Mouse (Mus musculus) layer of hippocampus, adult 9-10 months (tissue): ENCODE measurements around the gene Cep72.
"Not testable (repeated sequence)": the region's sequence is repeated elsewhere in the genome, so short reads cannot be mapped to it uniquely, and the experiment has no call there.

Experiments
- DNase-seq: peaks from one replicate; pipeline ENCODE4 v3.0.0; 2022; ENCODE audit warnings: low spot score

Gene Cep72

DNA sequence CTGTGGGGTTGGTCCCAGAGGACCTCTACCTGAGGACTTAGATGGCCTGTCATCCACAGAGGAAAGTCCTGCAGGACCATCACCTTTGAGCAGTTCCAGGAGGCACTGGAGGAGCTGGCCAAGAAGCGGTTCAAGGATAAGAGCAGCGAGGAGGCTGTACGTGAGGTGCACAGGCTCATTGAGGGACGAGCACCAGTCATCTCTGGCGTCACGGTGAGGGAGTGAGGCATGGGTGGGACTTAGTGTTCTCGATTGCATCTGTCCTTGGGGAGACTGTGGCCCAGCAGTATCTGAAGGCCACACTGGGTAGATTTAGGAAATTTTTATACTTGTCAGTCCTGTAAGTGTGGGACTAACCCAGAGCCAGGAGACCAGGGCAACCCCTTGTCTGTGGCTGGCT is 31.4 kb downstream of the Cep72 start:
- no peak for DNase-seq

DNA sequence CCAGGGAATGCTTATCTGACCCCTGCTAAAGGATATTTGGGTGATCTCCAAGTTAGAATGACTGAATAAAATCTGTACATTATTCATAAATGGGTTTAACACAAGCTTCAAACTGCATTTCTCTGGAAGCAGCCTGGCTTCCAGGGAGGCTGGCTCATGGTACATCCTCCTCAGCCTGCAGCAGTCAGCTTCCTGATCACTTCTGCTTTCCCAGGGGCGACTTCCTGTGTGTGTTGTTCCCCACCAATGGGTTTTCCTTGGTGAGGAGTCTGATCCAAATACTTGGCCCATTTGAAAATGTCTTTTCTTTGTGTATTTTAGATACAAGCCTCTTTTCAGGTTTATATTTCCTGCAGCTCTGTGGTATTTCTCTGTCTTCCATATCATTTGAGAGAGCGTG is 33.1 kb downstream of the Cep72 start:
- no peak for DNase-seq

DNA sequence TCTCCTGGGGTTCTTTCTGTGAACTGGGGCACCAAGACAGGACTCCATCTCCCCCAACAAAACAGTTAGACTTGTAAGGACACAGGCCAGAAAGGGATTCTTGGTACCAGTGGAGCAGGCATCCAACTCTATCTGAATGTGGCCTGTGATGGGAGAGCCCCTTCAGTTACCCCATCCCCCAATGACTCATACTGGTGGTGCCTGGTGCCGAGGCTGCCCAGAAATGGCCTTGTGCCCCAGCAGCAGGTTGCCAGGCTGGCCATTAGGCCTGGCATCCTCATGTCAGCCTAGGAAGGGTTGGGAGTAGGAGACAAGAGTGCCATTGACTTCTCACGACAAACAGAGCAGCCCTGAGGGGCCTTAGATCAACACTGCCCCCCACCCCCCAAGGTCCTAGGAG is 34.0 kb downstream of the Cep72 start:
- no peak for DNase-seq

DNA sequence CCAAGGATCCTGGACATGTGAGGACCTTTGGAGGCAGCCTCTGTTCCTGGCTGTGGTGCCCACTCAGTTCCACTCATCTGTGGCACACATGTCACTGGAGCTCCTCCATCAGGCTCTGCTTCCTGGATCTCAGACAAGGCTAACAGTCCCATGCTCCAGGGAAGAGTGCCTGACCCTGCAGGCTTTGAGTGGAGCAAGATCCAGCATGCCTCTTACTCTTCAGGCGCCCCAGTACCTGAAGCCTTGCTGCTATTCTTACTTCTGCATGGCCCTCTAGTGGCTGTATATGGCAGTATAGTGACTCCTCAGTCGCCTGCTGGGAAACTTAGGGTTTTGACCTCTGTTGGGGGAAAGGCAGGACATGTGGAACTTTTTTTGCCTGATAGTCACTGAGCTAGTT is 35.9 kb downstream of the Cep72 start:
- DNase-seq: no peak

DNA sequence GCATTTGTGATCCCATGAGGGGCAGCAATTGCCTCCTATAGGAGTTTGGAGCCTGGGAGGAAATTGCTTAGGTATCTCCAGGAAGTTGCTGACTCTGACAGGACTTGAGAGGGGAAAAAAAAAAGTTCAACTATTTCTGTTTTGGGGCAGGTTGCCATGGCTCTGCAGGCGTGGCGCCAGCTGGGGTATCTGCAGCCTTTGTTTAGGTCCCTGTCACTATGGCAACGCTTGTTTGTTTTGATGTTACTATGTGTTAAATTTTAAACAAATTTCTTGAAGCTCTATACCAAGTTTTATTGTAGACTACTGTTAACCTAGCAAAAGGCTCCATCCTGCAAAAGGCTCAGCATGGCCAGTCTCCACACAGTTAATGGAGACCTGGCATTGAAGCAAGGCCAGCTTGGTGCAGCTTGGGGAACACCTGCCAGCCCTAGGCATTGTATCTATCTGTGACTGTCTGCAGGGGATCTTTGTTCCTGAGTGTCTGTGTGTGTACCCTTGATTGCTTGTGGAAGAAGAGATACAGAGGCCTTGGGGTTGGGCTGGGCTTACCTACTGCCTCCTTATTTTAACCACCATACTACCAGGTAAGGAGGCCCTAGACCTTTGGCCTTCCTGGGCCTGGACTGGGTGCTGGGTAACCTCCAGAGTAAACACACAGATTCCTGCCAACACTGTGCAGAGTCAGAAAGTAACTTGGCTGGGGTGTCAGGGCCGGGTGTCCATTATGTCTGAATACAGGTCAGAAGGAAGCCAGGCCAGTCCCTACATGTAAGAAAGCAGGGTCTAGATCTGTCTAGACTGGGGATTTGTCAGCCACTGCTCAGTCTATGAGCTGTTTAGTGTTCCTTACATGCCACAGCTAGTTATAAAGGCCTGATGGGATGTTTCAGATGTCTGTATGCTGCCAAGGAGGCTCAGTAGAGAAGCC is 36.7 kb downstream of the Cep72 start:
- DNase-seq: no peak

DNA sequence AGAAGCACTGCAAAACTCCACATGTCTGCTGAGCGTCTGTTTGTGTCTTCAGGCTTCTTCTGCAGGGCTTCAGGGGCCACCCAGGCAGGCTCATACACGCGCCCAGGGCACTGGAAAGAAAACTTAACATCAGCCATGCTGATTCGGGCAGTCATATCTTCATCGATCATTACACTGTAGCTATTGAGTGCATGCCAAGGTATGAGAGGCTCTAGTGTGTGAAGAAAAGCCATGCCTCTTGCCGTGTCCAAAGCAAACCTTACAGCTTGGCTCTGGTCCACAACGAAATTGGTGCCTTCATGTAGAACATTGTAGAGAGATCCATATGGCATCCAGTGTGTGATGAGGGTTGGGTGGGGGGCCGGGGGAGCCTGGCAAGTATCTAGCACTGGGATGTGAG is 43.1 kb downstream of the Cep72 start:
- DNase-seq: not testable (repeated sequence)

DNA sequence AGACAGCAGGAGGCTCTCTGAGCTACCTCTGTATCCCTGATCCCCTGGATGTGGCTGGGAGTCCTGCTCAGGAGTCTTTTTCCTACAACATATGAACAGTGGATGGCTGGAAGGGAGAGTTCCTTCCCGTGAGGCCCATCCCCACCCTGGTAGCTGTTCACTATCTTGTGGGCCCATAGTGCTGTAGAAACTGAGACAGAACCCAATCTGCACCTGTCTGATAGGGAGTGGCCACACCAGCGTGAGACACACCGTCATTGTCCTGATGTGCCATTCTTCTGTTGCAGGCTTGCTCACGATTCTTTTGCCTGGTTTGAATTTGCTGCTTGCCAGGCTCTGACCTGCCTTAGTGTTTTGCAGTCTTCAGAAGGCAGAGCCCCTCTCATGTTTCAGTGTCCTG is 44.7 kb downstream of the Cep72 start:
- DNase-seq: no peak

DNA sequence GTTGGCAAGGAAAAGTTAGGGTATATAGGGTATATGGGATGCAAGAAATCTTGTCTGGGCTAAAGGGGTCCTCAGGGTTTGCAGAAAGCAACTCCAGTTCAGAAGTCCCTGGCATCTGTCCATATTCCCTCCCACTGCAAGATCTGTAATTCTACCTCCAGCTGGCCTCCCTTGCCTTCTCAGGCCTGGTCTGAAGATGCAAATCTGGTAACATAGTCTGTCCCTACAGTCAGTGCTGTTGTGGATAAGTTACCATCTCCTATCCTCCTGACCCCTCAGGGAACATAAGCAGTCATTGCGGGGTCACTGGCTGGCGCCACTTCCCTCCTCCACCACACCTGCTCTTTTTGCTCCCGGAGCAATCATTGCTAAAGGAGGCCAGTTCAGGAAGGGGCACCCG is 46.2 kb downstream of the Cep72 start:
- no peak for DNase-seq

DNA sequence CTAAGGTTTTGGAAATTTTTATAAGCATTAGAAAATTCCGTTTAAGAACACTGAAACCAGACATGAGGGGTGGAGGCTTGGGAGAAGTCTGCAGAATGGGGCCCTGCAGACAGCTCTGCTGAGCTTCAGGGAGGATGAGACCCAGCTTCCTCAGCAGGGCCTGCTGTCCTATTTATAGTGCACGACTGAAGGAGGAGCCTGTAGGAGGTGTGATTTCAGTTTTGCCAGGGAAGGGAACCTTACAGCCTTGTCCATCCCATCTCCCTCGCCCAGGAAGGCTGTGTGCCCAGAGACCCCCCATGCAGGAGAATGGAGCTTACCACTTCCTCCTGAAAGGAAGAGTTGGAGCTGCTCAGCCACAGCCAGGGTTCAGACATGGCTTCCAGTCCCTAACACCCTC is 51.4 kb downstream of the Cep72 start:
- no peak for DNase-seq

DNA sequence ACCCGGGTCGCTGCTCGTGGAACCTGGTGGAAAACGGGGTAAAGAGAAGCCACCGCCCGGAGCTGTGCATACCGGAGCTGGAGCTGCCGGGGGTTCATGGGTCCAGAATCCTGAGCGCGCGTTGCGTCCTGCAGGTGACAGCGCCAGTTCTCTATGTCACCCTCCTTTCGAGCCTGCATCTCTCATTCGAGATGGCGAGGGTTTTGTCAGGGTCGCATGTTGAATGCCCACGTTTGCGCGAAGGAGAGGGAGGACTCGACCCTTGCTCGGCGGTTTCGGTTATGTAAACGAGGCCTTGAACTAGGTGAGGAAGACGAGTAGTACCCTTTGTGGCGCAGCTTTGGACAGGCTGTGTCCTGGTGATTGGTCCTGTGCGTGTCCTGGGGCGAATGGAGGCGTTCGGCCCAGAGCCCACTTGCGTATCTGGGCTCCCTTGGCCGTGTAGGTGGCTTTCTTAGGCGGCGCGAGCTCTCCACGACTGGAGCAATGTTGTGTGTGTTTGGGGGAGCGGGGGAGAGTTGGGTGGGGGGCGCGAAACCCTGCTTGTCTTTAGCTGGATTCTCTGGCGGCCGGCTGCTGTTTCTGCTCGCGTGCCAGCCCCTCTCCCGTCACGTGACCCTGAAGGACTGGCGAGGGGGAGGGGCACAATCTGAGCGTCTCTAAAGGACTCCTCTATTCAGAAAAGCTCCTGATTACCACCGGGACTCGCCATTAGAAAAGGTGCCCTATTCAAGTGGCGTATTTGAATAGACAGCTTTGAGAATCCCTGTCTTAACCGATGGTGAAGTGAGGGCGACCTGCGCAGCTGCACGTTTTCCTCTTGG is 52.1 kb downstream of the Cep72 start:
- DNase-seq: peak; percentile 63

DNA sequence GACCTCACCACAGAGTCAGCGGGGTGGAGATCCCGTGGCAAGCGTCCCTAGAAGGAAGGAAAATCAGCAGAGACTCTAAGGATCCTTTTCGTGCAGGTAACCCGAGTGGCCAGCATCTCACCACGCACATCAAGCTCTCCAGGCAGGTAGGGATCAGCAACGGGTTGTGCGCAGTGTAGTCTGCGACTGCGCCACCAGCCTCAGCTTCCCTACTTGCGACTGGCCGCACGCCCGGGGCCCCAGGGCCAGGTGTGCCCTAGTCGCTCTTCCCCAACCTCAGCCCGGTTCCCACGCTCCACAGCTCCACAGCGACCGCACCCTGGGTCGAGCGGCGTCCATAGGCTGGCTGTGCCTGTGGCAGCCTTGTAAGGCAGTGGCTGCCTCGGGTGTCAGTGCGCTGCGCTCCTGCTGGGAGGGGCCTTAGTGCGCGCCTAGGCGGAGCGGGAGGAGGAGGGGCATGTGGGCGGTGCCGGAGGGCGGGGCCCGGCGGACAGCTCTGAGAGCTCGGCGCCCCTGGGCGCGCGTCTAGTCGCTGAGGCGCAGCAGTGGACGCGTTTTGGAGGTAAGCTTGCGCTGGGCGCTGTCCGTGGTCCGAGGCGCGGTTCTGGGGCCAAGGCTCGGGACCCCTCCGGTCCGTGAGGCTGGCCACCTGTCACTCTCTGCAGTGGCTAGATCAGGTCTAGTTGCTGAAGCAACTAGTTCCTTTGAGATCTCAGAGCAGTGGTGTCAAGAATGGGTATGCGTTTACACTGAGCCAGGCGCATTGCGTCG is 53.0 kb downstream of the Cep72 start, which contains the start of gene Tppp:
Gene Tppp, plus strand, starts transcription at position 460 of the 771 bp plus-strand sequence.
- DNase-seq: peak; percentile 83

DNA sequence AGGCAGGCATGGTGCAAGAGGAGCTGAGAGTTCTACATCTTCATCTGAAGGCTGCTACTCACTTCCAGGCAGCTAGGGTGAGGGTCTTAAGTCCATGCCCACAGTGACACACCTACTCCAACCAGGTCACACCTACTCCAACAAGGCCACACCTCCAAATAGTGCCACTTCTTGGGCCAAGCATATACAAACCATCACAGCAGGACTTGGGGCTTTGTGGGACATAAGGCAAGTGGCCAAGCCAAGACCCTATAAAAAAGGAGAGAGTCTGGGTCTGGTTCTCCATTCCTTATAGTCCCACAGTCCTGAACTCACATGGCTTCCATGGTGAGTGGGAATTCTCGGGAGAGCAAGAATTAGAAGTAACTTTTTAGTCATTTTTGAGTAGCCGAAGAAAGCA is 53.9 kb downstream of the Cep72 start:
- DNase-seq: not testable (repeated sequence)

DNA sequence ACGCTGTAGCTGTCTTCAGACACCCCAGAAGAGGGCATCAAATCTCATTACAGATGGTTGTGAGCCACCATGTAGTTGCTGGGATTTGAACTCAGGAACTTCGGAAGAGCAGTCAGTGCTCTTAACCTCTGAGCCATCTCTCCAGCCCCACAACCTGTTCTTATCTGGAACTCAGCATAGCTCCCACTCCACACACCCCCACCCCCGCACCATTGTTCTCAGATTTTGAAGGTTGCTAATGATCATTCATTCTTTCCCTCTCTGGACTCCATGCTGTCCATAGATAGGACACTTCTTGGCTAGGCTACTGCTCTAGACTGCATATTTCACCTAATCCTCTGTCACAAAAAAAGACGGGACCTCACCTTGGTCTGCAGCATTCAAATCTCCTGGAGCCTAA is 55.2 kb downstream of the Cep72 start:
- DNase-seq: not testable (repeated sequence)

DNA sequence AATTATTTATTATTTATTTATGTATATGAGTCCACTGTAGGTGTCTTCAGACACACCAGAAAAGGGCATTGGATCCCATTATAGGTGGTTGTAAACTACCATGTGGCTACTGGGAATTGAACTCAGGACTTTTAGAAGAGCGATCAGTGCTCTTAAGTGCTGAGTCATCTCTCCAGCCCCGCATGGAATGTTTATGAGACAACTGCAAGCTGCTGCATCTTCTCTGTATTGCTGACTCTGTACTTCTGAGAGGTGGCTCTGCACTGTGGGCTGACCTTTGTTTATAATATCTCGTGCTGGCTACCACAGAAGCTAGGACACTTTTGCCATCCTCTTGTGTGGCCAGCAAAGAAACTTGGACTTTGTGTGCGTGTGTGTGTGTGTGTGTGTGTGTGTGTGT is 60.6 kb downstream of the Cep72 start:
- DNase-seq: no peak

DNA sequence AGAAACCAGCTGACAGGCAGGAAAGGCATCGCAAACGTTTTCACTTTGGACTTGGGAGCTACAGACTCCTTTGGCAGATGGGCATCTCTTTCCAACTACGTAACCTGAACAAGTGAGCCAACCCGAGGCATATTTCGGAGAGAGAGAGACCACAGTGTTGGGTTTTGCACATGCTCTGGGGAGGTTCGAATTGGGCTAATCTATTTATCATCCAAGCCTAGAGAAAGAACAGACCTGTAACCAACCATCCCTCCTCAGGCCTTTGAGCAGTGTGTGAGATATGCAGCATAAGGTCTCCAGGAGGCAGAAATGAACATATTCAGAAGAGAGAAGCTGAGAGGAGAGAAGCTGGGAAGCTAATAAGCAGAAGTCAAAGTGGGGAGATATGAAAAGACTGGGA is 61.1 kb downstream of the Cep72 start:
- DNase-seq: no peak

DNA sequence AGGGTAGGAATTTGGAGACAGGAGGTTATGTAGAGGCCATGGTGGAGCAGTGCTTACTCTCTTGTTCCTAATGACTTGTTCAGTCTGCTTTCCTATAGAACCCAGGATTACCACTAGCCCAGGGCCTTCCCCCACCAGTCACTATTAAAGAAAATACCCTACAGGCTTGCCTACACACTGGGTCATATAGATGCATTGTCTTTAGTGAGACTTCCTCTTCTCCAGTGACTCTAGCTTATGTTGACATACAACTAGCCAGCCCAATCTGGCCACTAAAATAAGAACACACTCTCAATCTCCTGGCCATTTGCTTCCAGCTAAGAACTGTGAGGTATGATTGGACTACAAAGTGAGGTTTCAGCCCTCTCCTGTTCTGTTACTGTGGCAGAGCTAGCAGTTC is 61.6 kb downstream of the Cep72 start:
- DNase-seq: no peak

DNA sequence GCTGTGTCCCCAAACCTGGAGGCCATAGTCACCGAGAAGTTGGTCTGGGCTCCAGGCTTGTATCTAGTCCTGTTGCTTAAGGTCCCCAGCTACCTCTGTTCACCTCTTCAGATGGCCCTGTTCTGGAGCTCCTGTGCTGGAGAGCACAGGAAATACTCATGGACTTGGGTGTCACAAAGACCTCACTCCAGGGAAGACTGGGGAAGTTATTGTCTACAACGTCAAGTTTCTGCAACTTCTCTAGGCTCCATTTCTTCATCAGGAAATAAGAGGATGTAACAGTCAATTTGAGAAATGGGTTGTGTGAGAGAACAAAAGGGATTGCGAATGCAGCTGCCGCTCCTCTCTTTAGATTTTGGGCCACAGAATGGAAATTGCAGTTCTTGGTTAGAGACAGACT is 65.6 kb downstream of the Cep72 start:
- no peak for DNase-seq

DNA sequence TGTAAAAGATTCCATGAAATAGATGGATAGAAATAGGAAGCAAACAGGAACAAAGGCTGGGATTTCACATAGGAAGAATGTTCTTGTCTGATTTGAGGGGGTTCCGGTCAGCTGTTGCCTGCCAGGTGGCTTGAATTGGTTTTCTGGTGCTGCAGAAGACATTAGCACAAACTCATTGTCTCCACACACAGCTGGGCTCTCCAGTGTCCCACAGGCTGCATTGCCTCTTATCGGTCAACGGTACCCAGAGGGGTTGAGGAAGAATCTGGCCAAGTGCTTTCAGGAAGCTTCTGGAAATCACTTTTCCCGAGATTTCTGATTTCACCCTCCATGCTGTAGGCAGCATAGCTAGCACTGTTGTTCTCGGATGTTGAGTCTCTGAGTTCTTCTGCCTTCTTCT is 70.8 kb downstream of the Cep72 start:
- no peak for DNase-seq

DNA sequence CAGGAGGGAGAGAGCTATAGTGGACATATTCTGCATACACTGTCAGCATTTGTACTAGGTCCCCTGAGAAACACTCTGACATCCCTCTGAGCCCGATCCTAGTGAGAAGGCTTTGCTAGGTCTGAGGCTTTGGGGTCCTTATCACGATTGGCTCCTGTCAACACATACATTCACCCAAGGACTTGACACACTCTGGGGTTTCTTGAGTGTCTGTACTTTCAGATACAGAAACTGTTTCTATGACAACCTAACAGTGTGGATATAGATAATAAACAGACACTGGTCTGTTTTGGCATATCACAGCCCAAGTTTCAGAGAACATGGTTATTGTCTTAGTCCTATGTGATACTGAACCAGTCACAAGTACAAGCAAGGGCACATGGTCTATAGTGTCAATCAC is 71.3 kb downstream of the Cep72 start:
- DNase-seq: no peak

DNA sequence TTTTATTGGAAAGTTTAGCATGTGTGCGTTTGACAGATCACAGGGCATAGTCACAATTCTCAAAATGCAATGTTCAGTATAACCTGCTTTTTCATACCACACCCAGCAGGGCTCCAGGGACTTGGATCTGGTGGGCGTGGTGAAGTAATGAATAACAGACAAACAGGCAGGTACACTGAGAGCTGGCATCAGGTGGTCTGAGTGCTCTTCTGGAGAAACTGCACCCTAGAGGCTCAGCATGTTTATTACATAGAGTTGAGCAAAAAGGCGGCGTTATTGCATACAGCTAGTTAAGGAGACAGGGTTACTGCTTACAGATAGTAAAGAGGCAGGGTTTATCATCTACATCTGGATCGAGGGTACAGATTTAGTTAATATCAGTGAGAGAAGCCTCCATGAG is 71.8 kb downstream of the Cep72 start:
- DNase-seq: no peak
